ENCODE assay signal across 8 mouse cellular contexts in the genomic region with DNA sequence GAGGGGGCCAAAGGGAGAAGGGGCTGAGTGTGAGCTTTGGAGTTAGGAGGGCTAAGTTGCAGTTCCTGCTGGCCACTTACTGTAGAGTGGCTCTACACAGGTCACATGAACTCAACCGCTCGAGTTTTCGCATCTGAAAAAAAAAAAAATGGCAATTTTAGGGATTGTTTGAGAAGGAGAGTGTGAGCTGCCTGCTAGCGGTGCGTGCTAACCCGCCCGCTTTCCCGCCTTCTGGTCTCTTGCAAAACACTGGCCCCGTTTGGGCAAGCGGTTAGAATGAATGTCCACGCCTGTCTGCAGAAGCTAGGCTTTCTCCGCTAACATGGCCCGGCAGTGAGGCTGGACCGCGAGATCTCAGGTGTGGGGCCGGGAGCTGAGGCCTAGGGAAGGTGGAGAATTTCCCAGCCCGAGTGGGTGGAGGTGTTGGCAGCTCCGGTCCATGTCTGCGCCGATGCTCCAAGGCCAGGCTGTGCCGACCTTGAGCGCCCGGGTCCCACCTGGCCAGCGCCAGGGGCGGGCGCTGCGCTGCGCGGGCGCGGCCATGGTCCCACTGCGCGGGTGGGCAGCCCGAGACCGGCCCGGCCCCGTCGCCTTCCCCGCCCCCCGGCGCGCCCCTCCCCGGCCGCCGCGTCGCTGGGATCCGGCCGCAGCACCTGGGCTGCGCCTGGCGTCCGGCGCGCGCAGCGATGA. TPM values are rescaled to one million over a fixed set of nuclear protein-coding genes. Genes with fewer than 3 reads are reported as not detected.
A peak's percentile ranks its signal among the peaks of the same experiment; 100 is the strongest.
DNase-seq lines count a peak whose midpoint lies in the region; ATAC-seq and TF ChIP-seq lines count a peak whose summit lies in the region.

A gene (plus strand): TSS at position 138 of the 690 bp plus-strand sequence.

- no peaks in the 10 kb centered on the region for H3K9me3 ChIP-seq in lung, embryonic 14.5 days (ENCODE audit: low read depth, low read length)

- DNase-seq in urinary bladder, adult 18-20 months (ENCODE audit: low spot score in 2 of 2): peak; percentile 30 to 53
- no peak for DNase-seq in urinary bladder, postnatal 10 days (ENCODE audit: low spot score)
- DNase-seq in embryo, embryonic 11 days: peak; percentile 71
- DNase-seq in heart, adult 9 months (ENCODE audit: low spot score in 2 of 2): peak; percentile 32 to 39
- peak; percentile 37 for DNase-seq in kidney, adult 9 months
- peak; percentile 73 for DNase-seq in lung, embryonic 14.5 days
- peak; percentile 30 for DNase-seq in ovary, postnatal 14 days (ENCODE audit: low spot score)

- H3K27ac ChIP-seq in lung, embryonic 14.5 days (ENCODE audit: low read depth): peak within 1 kb of the TSS; percentile 82

- no peaks in the 10 kb centered on the region for H3K27me3 ChIP-seq in lung, embryonic 14.5 days (ENCODE audit: insufficient read depth, low read length)

- H3K9ac ChIP-seq in lung, embryonic 14.5 days: peak within 1 kb of the TSS; percentile 67

- no peaks in the 10 kb centered on the region for H3K36me3 ChIP-seq in lung, embryonic 14.5 days (ENCODE audit: insufficient read depth)

- TF ChIP-seq CTCF in lung, embryonic 14.5 days (IDR thresholded peaks at IDR 0.05; ENCODE audit: low read depth): no peak

- peaks cover 6% of the 10 kb centered on the region; the same call in 1 of the 2 replicates for H3K4me1 ChIP-seq in lung, embryonic 14.5 days (ENCODE audit: insufficient read depth)

- peak within 1 kb of the TSS; percentile 99 for H3K4me2 ChIP-seq in lung, embryonic 14.5 days

- peak within 1 kb of the TSS; percentile 63 for H3K4me3 ChIP-seq in lung, embryonic 14.5 days (ENCODE audit: low read depth, low read length)

- peak; percentile 57 for ATAC-seq in lung, embryonic 14.5 days (ENCODE audit: insufficient read depth)
- no peak for ATAC-seq in activated CD4-positive, CD25-positive, alpha-beta regulatory T cell, adult 4 months

- under 1% methylated on average over 47 of the region's 56 CpGs for WGBS in lung, embryonic 14.5 days

RNA-seq across cellular contexts. Expression of the gene that starts here (rescaled TPM):
- 5.5 and 5.9 TPM in 2 replicates for polyA plus RNA-seq in lung, embryonic 14.5 days (2014; fragmentation: Nextera tagmentation; extraction: Ambion mirVana)
- polyA plus RNA-seq in activated CD4-positive, CD25-positive, alpha-beta regulatory T cell, adult 4 months (2017; shearing (Covaris generic)): not detected
